Mouse (Mus musculus) heart, embryonic 14.5 days (tissue): Measurements from ENCODE around the gene Gm21887. TPM values are rescaled to one million over a fixed set of nuclear protein-coding genes. Genes with fewer than 3 reads are reported as not detected.
"Not testable (repeated sequence)": the region's sequence is repeated elsewhere in the genome, so short reads cannot be mapped to it uniquely, and the experiment has no call there.

Experiments
- ATAC-seq: fragments of 200-750 bp; cut with Nextera tagmentation; 2 replicates; pipeline ENCODE4 v1.8.0; 2017; ENCODE audit warnings: low read depth, moderate TSS enrichment; ENCODE audit not compliant: insufficient number of reproducible peaks, insufficient read depth, low FRiP score
- H3K27ac ChIP-seq, 2 experiments: fragments of 200-500 bp in 1 of 2; fragments of 300-500 bp in 1 of 2; sonication (generic) in 1 of 2; replicated peaks in 1 of 2; 2 replicates each; pipeline ENCODE4 v1.5.1; 2012 to 2014; ENCODE audit warnings: low read depth in 2 of 2, low read length in 2 of 2, control low read depth in 1 of 2, mild to moderate bottlenecking in 1 of 2, mixed read lengths in 1 of 2; ENCODE audit not compliant: control insufficient read depth in 1 of 2, insufficient read depth in 1 of 2
- H3K27me3 ChIP-seq: fragments of 300-500 bp; sonication (generic); 2 replicates; pipeline ENCODE4 v1.6.1; 2014; ENCODE audit warnings: mild to moderate bottlenecking, low read length, control low read depth; ENCODE audit not compliant: control insufficient read depth, insufficient read depth
- H3K36me3 ChIP-seq: fragments of 300-500 bp; sonication (generic); 2 replicates; pipeline ENCODE4 v1.6.1; 2014; ENCODE audit warnings: mild to moderate bottlenecking, control low read depth, low read length, mixed read lengths; ENCODE audit not compliant: control insufficient read depth, insufficient read depth
- H3K4me1 ChIP-seq, 2 experiments: fragments of 200-500 bp in 1 of 2; fragments of 300-500 bp in 1 of 2; sonication (generic) in 1 of 2; 2 replicates each; pipeline ENCODE4 v1.6.1; 2012 to 2014; ENCODE audit warnings: low read length in 2 of 2, control low read depth in 1 of 2, mixed read lengths in 1 of 2; ENCODE audit not compliant: control insufficient read depth in 2 of 2, insufficient read depth in 2 of 2
- H3K4me2 ChIP-seq: fragments of 300-500 bp; sonication (generic); 2 replicates; pipeline ENCODE4 v1.6.1; 2014; ENCODE audit warnings: mild to moderate bottlenecking, low read length
- H3K4me3 ChIP-seq, 2 experiments: fragments of 200-500 bp in 1 of 2; fragments of 300-500 bp in 1 of 2; sonication (generic) in 1 of 2; 2 replicates each; pipeline ENCODE4 v1.5.1; 2012 to 2014; ENCODE audit warnings: low read length in 2 of 2, mild to moderate bottlenecking in 2 of 2, control low read depth in 1 of 2, low read depth in 1 of 2, moderate library complexity in 1 of 2; ENCODE audit not compliant: control insufficient read depth in 1 of 2, insufficient read depth in 1 of 2
- H3K9ac ChIP-seq: fragments of 300-500 bp; sonication (generic); 2 replicates; pipeline ENCODE4 v1.6.1; 2014; ENCODE audit warnings: mild to moderate bottlenecking, low read length
- H3K9me3 ChIP-seq: fragments of 300-500 bp; sonication (generic); 2 replicates; pipeline ENCODE4 v1.6.1; 2016; ENCODE audit warnings: low read length, control low read depth; ENCODE audit not compliant: control insufficient read depth
- WGBS: fragments of 180-500 bp; shearing (Covaris S2); extraction: QIAGEN DNeasy Blood & Tissue Kit; methylation state at CpG from one replicate; pipeline ENCODE4 v1.1.7; 2014; 5-methylcytosine and 5-hydroxymethylcytosine counted together
- polyA plus RNA-seq: library from polyadenylated mRNA; unstranded; fragments of >200 nt; fragmentation: Nextera tagmentation; extraction: Ambion mirVana; gene quantifications from 2 replicates; pipeline ENCODE4 v1.2.1, GENCODE M21; 2014

The Gm21887 gene
- polyA plus RNA-seq, 1 experiment from 2014 or later: 228 TPM

DNA sequence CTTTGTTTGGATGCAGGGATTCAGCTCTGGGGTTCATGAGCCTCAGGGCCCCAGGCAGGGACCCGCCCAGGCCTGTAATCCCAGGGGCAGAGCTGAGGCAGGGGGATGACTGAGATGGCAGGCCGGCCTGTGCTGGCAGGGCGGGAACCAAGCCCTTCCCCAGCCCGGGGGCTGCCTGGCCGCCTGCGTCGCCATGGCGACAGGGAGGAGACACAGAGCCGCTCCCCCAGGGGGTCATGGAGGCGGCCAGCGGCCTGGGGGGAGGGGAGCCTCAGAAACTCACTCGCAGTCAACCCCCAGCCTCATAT is 8.1 kb upstream of the Gm21887 start:
- H3K4me3 ChIP-seq, H3K36me3 ChIP-seq, H3K4me1 ChIP-seq, H3K27me3 ChIP-seq, H3K9ac ChIP-seq, ATAC-seq, H3K4me2 ChIP-seq, H3K27ac ChIP-seq: not testable (repeated sequence)
- WGBS: 41% methylated on average over 10 of the region's 12 CpGs
- H3K9me3 ChIP-seq: peaks cover 43% of the 10 kb centered on the region

- H3K27me3 ChIP-seq, ATAC-seq, H3K4me3 ChIP-seq, H3K9ac ChIP-seq, H3K36me3 ChIP-seq, H3K27ac ChIP-seq, H3K4me1 ChIP-seq, H3K4me2 ChIP-seq: not testable (repeated sequence)
- H3K9me3 ChIP-seq: peaks cover 41% of the 10 kb centered on the region
- 52% methylated on average over 14 of the region's 18 CpGs for WGBS
Observed at GRCm38 (mm10) chrX:170002510-170003197, 6.8 kb upstream of the Gm21887 start.

DNA sequence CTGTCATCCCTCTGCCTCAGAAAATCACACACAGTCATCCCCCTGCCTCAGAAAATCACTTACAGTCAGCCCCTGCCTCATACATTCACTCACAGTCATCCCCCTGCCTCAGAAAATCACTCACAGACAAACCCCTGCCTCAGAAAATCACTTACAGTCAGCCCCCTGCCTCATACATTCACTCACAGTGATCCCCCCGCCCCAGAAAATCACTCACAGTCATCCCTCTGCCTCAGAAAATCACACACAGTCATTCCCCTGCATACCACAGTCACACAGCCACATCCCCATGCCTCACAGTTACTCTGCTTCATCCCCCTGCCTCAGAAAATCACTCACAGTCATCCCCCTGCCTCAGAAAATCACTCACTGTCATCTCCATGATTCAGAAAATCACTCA is 5.9 kb upstream of the Gm21887 start:
- not testable (repeated sequence) for H3K27me3 ChIP-seq, H3K4me1 ChIP-seq, H3K27ac ChIP-seq, H3K9ac ChIP-seq, H3K36me3 ChIP-seq, H3K4me2 ChIP-seq, H3K4me3 ChIP-seq, ATAC-seq
- H3K9me3 ChIP-seq: peaks cover 44% of the 10 kb centered on the region
- WGBS: 32% methylated on average over 1 of the region's 1 CpGs

GRCm38 (mm10) chrX:170004236-170004635 is 5.2 kb upstream of the Gm21887 start:
- WGBS: 58% methylated on average over 2 of the region's 2 CpGs
- not testable (repeated sequence) for H3K27me3 ChIP-seq, H3K9ac ChIP-seq, H3K36me3 ChIP-seq, H3K4me2 ChIP-seq, H3K27ac ChIP-seq, ATAC-seq, H3K4me3 ChIP-seq, H3K4me1 ChIP-seq
- H3K9me3 ChIP-seq: peaks cover 48% of the 10 kb centered on the region

DNA sequence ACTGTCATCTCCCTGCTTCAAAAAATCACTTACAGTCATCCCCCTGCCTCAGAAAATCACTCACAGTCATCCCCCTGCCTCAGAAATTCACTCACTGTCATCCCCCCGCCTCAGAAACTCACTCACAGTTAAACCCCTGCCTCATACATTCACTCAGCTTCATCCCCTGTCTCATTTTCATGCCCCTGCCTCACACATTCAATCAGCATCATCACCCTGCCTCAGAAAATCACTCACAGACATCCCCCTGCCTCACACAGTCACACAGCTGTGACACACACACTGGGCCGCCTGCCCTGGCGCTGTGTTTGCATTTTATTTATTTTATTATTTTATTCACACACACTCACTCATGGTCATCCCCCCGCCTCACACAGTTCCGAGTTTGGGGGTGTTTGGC is 4.7 kb upstream of the Gm21887 start:
- not testable (repeated sequence) for H3K4me3 ChIP-seq, H3K36me3 ChIP-seq, H3K27me3 ChIP-seq, H3K4me2 ChIP-seq, H3K4me1 ChIP-seq, H3K9ac ChIP-seq, H3K27ac ChIP-seq, ATAC-seq
- peaks cover 48% of the 10 kb centered on the region for H3K9me3 ChIP-seq
- WGBS: 44% methylated on average over 5 of the region's 5 CpGs

DNA sequence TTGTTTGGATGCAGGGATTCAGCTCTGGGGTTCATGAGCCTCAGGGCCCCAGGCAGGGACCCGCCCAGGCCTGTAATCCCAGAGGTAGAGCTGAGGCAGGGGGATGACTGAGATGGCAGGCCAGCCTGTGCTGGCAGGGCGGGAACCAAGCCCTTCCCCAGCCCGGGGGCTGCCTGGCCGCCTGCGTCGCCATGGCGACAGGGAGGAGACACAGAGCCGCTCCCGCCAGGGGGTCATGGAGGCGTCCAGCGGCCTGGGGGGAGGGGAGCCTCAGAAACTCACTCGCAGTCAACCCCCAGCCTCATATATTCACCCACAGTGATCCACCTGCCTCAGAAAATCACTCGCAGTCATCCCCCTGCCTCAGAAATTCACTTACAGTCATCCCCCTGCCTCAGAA is 4.3 kb upstream of the Gm21887 start:
- H3K36me3 ChIP-seq, H3K4me1 ChIP-seq, H3K9ac ChIP-seq, H3K4me2 ChIP-seq, ATAC-seq, H3K4me3 ChIP-seq, H3K27ac ChIP-seq, H3K27me3 ChIP-seq: not testable (repeated sequence)
- peaks cover 47% of the 10 kb centered on the region for H3K9me3 ChIP-seq
- WGBS: 25% methylated on average over 13 of the region's 13 CpGs

GRCm38 (mm10) chrX:170005695-170006297 is 3.7 kb upstream of the Gm21887 start:
- not testable (repeated sequence) for H3K4me2 ChIP-seq, ATAC-seq, H3K36me3 ChIP-seq, H3K4me1 ChIP-seq, H3K9ac ChIP-seq, H3K4me3 ChIP-seq, H3K27me3 ChIP-seq, H3K27ac ChIP-seq
- WGBS: 59% methylated on average over 1 of the region's 1 CpGs
- H3K9me3 ChIP-seq: peaks cover 48% of the 10 kb centered on the region

GRCm38 (mm10) chrX:170006694-170007247 is 2.7 kb upstream of the Gm21887 start:
- not testable (repeated sequence) for H3K27me3 ChIP-seq, H3K9ac ChIP-seq, H3K4me1 ChIP-seq, ATAC-seq, H3K27ac ChIP-seq, H3K4me2 ChIP-seq, H3K4me3 ChIP-seq
- WGBS: 56% methylated on average over 3 of the region's 3 CpGs
- Histone ChIP-seq H3K9me3 (peaks cover 55% of the 10 kb centered on the region), H3K36me3 (peaks cover 13% of the 10 kb centered on the region)
